Mouse (Mus musculus): ENCODE results near the gene Ankdd1a.

GRCm38 (mm10) chr9:65534111-65534510, 14.1 kb upstream of the Ankdd1a start:
- TF ChIP-seq POLR2A (IDR thresholded peaks at IDR 0.05; ENCODE audit: low read depth, low read length) (no peak), CTCF (IDR thresholded peaks at IDR 0.05; ENCODE audit: extremely low read depth, insufficient read depth, insufficient read length, insufficient replicate concordance) (no peak)
